Mouse (Mus musculus) G1E (cell line): ENCODE measurements at regions not wholly inside any gene's neighbourhood (a gene's known extent, or its start where the extent isn't known, plus 50 kb on each side); places are given as distances from the start of the nearest gene placed in this dataset.

Source experiments
- CTCF ChIP-seq: IDR thresholded peaks from 2 replicates; pipeline ENCODE4 v1.5.1; 2012; ENCODE audit warnings: low read depth, low read length, inconsistent platforms, mixed read lengths
- GATA1 ChIP-seq: IDR thresholded peaks from 2 replicates; pipeline ENCODE4 v1.6.1; 2012; ENCODE audit warnings: borderline replicate concordance, low read length, inconsistent platforms, mixed read lengths
- POLR2AphosphoS5 ChIP-seq: IDR thresholded peaks from 2 replicates; pipeline ENCODE4 v1.6.1; 2012; ENCODE audit warnings: low read depth, low read length, inconsistent platforms; ENCODE audit not compliant: insufficient replicate concordance
- TAL1 ChIP-seq: conservative IDR thresholded peaks from 2 replicates; pipeline ENCODE4 v1.6.1; 2012; ENCODE audit warnings: low read depth, low read length, inconsistent platforms, mixed read lengths

DNA sequence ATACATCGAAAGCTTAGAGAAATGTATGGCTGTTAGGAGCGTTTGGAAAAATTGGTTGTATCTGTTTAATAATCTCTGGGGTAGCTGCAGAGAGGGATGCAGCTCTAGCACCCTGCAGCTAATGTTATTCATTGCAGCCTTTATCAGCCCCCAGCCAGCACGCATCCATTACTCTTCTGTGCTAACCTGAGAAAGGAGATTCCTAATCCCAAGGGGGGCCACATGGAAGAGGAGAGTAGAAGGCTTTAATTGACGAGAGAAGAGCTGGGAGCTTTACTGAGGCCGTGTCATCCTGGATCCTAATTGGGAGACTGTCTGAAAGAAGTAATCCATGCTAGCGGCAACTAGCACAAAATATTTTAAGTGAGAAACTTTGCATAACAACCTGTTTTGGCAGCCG lies 60.4 kb upstream of the Tcerg1l start:
- TF ChIP-seq CTCF, result no peak
- TF ChIP-seq GATA1, result no peak
- TF ChIP-seq TAL1, result no peak
- no peak for TF ChIP-seq POLR2AphosphoS5
